Mouse (Mus musculus) lung, postnatal 0 days (tissue): ENCODE measurements around the gene Sfswap.

Experiments
- CTCF ChIP-seq: IDR thresholded peaks from 2 replicates; pipeline ENCODE4 v1.5.1; 2016; ENCODE audit warnings: antibody characterized with exemption, mild to moderate bottlenecking
- EP300 ChIP-seq: IDR thresholded peaks from 2 replicates; pipeline ENCODE4 v1.6.1; 2016; ENCODE audit warnings: antibody characterized with exemption, mild to moderate bottlenecking, control low read depth

DNA sequence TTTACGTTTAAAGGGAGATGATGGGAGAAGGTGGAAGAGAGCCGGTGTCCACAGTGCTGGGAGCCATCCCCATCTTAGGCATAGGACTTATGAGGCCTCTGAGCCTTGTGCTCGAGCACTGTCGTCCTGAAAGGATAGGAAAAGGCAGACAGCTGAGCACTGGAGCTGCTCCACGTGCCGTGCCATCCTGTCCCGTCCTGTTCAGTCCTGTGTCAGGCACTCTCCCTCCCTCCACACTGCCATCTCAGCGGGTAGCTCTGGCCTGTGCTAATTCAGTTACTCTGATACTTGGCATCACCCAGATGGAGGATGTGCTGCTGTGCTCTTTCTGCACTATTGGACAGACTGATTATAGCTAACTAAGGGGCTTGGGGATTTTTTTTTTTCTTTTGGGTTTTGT is 61.3 kb downstream of the Sfswap start:
- no peak for TF ChIP-seq CTCF
- TF ChIP-seq EP300: no peak
